Mouse (Mus musculus) hindbrain, embryonic 14.5 days (tissue): ENCODE measurements around the gene Dpp8. TPM values are rescaled to one million over a fixed set of nuclear protein-coding genes. Genes with fewer than 3 reads are reported as not detected.
"Not testable (repeated sequence)": the region's sequence is repeated elsewhere in the genome, so short reads cannot be mapped to it uniquely, and the experiment has no call there.

Experiments used
- ATAC-seq: fragments of 200-750 bp; cut with Nextera tagmentation; 2 replicates; pipeline ENCODE4 v1.8.0; 2017; ENCODE audit warnings: moderate number of reproducible peaks, mild to moderate bottlenecking, moderate TSS enrichment, moderate library complexity; ENCODE audit not compliant: low FRiP score
- DNase-seq: peaks from one replicate; pipeline ENCODE4 v3.0.0-alpha.2; 2015; ENCODE audit warnings: low spot score
- H3K27ac ChIP-seq: fragments of 300-500 bp; sonication (generic); 2 replicates; pipeline ENCODE4 v1.5.1; 2014; ENCODE audit warnings: mild to moderate bottlenecking, moderate library complexity
- H3K27me3 ChIP-seq: fragments of 300-500 bp; sonication (generic); 2 replicates; pipeline ENCODE4 v1.6.1; 2014; ENCODE audit warnings: mild to moderate bottlenecking, low read length, mixed read lengths; ENCODE audit not compliant: control insufficient read depth, insufficient read depth
- H3K36me3 ChIP-seq: fragments of 300-500 bp; sonication (generic); replicated peaks from 2 replicates; pipeline ENCODE4 v1.6.1; 2014; ENCODE audit not compliant: control insufficient read depth, insufficient read depth
- H3K4me1 ChIP-seq: fragments of 300-500 bp; sonication (generic); replicated peaks from 2 replicates; pipeline ENCODE4 v1.6.1; 2014; ENCODE audit warnings: antibody characterized with exemption, low read length, mixed read lengths; ENCODE audit not compliant: control insufficient read depth, insufficient read depth
- H3K4me2 ChIP-seq: fragments of 300-500 bp; sonication (generic); replicated peaks from 2 replicates; pipeline ENCODE4 v1.6.1; 2014; ENCODE audit warnings: mild to moderate bottlenecking, moderate library complexity
- H3K4me3 ChIP-seq: fragments of 300-500 bp; sonication (generic); replicated peaks from 2 replicates; pipeline ENCODE4 v1.5.1; 2014; ENCODE audit warnings: mild to moderate bottlenecking, low read length
- H3K9ac ChIP-seq: fragments of 300-500 bp; sonication (generic); 2 replicates; pipeline ENCODE4 v1.6.1; 2014
- H3K9me3 ChIP-seq: fragments of 300-500 bp; sonication (generic); 2 replicates; pipeline ENCODE4 v1.6.1; 2016; ENCODE audit warnings: low read length; ENCODE audit not compliant: control insufficient read depth
- WGBS: fragments of 180-500 bp; shearing (Covaris S2); extraction: QIAGEN DNeasy Blood & Tissue Kit; methylation state at CpG from one replicate; pipeline ENCODE4 v1.1.7; 2014; 5-methylcytosine and 5-hydroxymethylcytosine counted together
- polyA plus RNA-seq: library from polyadenylated mRNA; unstranded; fragments of >200 nt; fragmentation: Nextera tagmentation; extraction: Ambion mirVana; gene quantifications from 2 replicates; pipeline ENCODE4 v1.2.1, GENCODE M21; 2014

Gene Dpp8
- polyA plus RNA-seq, 1 experiment from 2014 or later = 33.9 TPM

DNA sequence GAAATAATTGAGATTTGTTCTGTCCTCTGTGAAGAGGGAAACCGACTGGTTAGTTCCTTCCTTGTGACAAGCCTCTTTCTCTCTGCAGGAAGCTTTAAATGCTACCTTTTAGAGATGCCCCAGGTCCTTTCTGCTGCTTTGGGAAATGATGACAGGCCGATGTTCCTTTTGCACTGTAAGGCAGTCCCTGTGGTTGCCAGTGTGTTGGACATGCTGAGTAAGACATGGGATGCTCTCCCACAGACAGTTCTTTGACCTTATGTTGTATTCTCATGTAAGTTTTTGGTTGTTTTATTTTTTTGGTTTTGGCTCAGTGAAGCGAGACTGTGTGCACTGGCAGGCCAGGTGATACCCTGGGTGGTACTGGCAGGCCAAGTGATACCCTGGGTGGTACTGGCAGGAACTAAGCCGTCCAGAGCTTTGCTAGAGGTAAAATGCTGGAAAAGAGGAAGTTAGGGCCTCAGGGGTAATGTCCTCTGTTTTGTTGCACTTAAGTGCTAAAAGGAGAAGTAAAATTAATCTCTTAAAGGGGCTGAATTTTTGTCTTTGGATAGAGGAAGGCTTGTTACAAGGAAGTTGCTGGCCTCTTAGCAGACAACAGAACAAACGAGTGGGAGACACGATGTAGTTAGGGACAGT, 42.8 kb downstream of the Dpp8 start:
- H3K4me3 ChIP-seq = no peak overlapping the region
- no peak overlapping the region for H3K9ac ChIP-seq
- 89% methylated on average over 6 of the region's 6 CpGs for WGBS
- no peaks in the 10 kb centered on the region for H3K27me3 ChIP-seq
- no peaks in the 10 kb centered on the region for H3K4me1 ChIP-seq
- no peak overlapping the region for H3K4me2 ChIP-seq
- no peak for DNase-seq
- ATAC-seq = no peak
- peaks cover 89% of the 10 kb centered on the region for H3K36me3 ChIP-seq
- H3K27ac ChIP-seq = no peak overlapping the region
- H3K9me3 ChIP-seq = no peaks in the 10 kb centered on the region

DNA sequence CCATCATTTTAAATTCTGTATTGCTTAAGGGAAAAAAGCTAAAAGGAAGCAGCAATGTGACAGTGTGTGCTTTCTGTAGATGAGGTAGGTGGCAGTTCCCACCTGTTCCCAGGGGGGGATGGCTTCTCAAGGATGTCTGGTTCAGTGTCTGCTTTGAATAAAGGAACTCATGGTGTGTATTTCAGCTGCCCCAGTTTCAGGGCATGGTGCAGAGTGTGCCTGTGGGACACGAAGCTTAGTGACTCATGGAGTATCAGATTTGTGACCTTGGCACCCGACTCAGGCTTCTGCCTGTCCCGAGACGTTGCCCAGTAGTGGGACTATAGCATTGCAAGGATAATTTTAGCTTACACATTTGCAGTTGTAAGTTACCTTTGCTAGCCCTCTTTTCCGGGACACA, 45.3 kb downstream of the Dpp8 start:
- no peak for ATAC-seq
- Histone ChIP-seq H3K4me2 (no peak overlapping the region), H3K4me1 (no peaks in the 10 kb centered on the region), H3K36me3 (peaks cover 92% of the 10 kb centered on the region), H3K27me3 (no peaks in the 10 kb centered on the region), H3K27ac (no peak overlapping the region), H3K9me3 (no peaks in the 10 kb centered on the region), H3K9ac (no peak overlapping the region), H3K4me3 (no peak overlapping the region)
- 92% methylated on average over 5 of the region's 5 CpGs for WGBS
- DNase-seq = no peak

DNA sequence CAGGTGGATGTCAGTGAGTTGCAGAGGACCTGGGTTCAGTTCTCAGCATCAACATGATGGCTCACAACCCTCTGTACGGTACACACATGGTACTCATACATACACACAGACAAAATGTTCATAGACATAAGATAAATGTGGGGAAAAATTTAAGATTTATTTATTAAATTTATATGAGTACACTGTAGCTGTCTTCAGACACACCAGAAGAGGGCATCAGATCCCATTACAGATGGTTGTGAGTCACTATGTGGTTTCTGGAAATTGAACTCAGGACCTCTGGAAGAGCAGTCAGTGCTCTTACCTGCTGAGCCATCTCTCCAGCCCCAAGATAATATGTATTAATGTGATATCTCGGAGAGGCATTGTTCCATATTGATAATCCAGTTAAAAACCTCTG, 47.9 kb downstream of the Dpp8 start:
- not testable (repeated sequence) for H3K4me3 ChIP-seq, ATAC-seq, H3K27ac ChIP-seq, H3K9me3 ChIP-seq, DNase-seq, H3K9ac ChIP-seq, H3K4me1 ChIP-seq, H3K27me3 ChIP-seq, H3K4me2 ChIP-seq
- H3K36me3 ChIP-seq = peaks cover 94% of the 10 kb centered on the region
- WGBS = 100% methylated on average over 2 of the region's 2 CpGs

DNA sequence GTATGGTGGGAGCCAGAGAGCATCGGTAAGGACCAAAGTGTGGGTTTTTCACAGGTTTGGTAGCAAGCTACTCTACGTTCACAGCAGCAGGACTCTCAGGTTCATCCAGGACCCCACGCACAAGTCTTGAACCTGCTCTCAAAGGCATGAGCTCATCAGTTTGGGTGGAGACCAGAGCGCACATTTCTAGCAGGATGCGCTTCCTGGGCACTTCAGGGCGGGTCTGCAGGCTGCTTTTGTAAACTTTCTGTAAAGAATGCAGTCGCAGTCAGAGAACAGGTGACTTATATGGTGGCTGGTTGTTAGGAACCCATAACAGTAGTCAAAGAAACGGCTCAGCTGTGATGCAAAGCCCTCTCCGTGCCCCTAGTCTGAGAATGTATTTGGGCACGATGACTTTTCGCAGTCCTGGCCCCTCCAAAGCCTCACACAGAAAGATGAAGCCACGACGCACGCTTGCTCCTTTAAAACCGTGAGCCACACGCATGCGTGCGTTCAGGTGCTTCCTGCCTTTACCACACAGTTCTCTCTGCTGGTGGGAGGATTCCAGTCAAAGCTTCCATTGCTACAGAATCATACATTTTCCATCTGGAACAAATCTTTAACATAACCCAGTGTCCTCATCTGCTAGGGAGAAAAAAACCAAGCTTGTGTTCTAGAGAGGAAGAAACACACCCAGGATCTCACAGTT, 51.0 kb downstream of the Dpp8 start:
- WGBS = 94% methylated on average over 18 of the region's 18 CpGs
- peaks cover 66% of the 10 kb centered on the region for H3K36me3 ChIP-seq
- H3K9me3 ChIP-seq = no peaks in the 10 kb centered on the region
- no peak overlapping the region for H3K9ac ChIP-seq
- no peak overlapping the region for H3K4me3 ChIP-seq
- H3K27me3 ChIP-seq = no peaks in the 10 kb centered on the region
- H3K4me2 ChIP-seq = no peak overlapping the region
- no peaks in the 10 kb centered on the region for H3K4me1 ChIP-seq
- DNase-seq (no peak), ATAC-seq (no peak)
- no peak overlapping the region for H3K27ac ChIP-seq

DNA sequence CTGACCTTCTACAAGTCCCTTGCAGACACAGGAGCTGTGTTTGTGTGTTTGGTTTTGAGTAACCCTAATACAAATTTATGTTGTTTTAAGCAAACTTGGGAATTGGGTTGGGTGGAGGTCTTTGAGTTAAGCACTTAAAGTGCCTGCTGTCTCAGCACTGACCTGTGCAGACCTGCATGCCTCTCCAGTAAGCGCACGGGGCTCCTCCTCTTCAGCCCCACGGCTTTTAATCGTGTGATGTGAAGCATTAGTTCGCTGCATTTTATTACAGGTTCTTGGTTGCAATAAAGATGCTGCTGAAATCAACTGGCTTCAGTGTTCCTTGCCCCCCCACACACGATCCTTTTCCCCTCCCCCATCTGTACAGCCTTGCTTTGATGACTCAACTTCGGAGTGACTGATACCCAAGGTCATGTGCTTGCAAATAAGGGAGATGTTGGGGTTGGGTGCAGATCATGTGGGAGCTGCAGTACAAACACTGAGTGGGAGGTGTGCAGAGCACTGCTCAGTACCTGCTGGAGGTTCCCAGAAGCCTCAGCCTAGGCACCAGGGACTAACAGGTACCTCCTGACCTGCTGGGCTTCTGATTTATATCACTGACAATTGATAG, 52.1 kb downstream of the Dpp8 start:
- Histone ChIP-seq H3K36me3 (peaks cover 55% of the 10 kb centered on the region), H3K27ac (no peak overlapping the region)
- 89% methylated on average over 7 of the region's 7 CpGs for WGBS

DNA sequence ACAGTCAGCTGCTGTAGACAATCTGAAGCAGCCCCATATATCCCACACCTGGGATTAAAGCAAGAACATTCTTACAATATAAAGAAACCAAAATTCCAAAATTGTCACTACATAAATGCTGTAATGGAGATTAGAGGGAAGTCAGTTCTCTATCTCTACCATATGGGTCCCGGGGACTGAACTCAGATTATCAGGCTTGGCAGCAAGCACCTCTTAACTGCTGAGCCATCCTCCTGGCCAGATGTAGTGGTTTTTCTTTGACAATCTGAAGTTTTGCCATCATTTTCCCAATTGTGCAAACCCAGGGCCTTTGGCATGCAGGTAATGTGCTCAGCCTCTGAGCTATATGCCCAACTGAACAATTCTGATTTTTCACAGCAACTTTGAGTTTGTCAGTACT, 53.1 kb downstream of the Dpp8 start:
- DNase-seq = no peak
- H3K9ac ChIP-seq = no peak overlapping the region
- H3K9me3 ChIP-seq = no peaks in the 10 kb centered on the region
- no peak overlapping the region for H3K4me2 ChIP-seq
- WGBS = 93% methylated on average over 1 of the region's 1 CpGs
- ATAC-seq = no peak
- no peak overlapping the region for H3K27ac ChIP-seq
- H3K4me3 ChIP-seq = no peak overlapping the region
- H3K27me3 ChIP-seq = no peaks in the 10 kb centered on the region
- no peaks in the 10 kb centered on the region for H3K4me1 ChIP-seq
- peaks cover 45% of the 10 kb centered on the region for H3K36me3 ChIP-seq

More for the DNA sequence above, 52.1 kb downstream of the Dpp8 start:
- H3K9ac ChIP-seq = no peak overlapping the region
- H3K4me1 ChIP-seq = no peaks in the 10 kb centered on the region
- no peaks in the 10 kb centered on the region for H3K27me3 ChIP-seq
- H3K4me2 ChIP-seq = no peak overlapping the region
- no peaks in the 10 kb centered on the region for H3K9me3 ChIP-seq
- ATAC-seq = no peak
- no peak overlapping the region for H3K4me3 ChIP-seq
- DNase-seq = no peak

DNA sequence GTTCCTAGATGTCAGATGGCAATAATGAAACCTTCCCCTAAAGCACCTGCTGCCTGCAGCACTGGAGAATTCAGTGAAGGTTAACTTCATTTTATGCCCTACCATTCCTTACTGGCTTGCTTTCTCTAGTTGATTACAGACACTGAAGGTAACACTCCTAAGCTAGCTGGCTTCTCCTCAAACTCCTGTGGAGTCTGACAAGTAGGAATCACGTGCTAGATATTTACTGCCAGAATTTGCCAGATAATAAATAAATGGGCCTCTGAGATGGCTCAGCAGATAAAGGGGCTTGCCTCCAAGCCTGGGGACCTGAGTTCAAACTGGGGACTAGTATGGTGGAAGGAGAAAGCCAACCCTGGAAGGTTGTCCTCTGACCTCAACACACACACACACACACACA, 54.6 kb downstream of the Dpp8 start:
- ATAC-seq = no peak
- no peak for DNase-seq
- WGBS = 76% methylated on average over 1 of the region's 1 CpGs

DNA sequence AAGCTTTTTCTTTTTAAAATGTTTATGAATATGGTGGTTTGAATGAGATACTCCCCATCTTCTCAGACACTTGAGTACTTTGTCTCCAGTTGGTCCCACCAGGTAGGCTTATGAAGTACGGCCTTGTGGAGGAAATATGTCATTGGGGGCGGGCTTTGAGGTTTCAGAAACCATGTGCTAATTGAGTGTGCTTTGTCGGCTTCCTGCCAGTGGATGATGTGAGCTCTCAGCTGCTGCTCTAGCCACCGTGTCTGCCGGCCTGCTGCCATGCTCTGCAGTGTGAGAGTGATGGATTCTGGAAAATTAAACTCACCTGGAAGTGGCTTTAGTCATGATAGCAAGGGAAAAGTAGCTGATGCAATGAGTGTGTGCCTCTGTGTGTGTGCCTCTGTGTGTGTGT, 55.3 kb downstream of the Dpp8 start:
- DNase-seq (peak; percentile 25), ATAC-seq (no peak)
- H3K27me3 ChIP-seq = no peaks in the 10 kb centered on the region
- no peak overlapping the region for H3K4me3 ChIP-seq
- no peaks in the 10 kb centered on the region for H3K9me3 ChIP-seq
- 54% methylated on average over 5 of the region's 5 CpGs for WGBS
- no peak overlapping the region for H3K9ac ChIP-seq
- peaks cover 23% of the 10 kb centered on the region for H3K36me3 ChIP-seq
- no peak overlapping the region for H3K4me2 ChIP-seq
- no peak overlapping the region for H3K27ac ChIP-seq
- no peaks in the 10 kb centered on the region for H3K4me1 ChIP-seq

More for the DNA sequence above, 54.6 kb downstream of the Dpp8 start:
- Histone ChIP-seq H3K4me3 (no peak overlapping the region), H3K27me3 (no peaks in the 10 kb centered on the region), H3K9ac (no peak overlapping the region), H3K4me1 (no peaks in the 10 kb centered on the region), H3K9me3 (no peaks in the 10 kb centered on the region), H3K4me2 (no peak overlapping the region), H3K36me3 (peaks cover 30% of the 10 kb centered on the region), H3K27ac (no peak overlapping the region)

DNA sequence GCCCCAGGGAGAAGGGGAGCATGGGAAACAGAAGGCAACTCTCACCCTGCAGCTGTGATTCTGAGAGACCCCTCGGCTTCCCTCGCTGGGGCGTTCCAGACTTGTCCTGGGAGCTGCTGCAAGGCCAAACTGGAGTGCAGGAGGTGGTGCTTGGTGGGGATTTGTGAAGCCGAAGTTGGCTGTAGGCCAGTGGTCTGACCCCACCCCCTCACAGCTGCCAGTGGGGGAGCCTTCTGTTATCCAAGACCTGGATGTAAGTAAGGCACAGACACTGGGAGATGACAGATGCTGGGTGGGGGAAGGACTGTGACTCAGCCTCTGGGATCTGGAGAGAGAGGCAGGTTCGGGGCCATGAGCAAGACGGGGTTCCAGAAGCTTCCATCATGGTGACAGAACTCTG, 62.0 kb downstream of the Dpp8 start:
- Histone ChIP-seq H3K9ac (no peak overlapping the region), H3K4me2 (no peak overlapping the region), H3K27me3 (no peaks in the 10 kb centered on the region), H3K36me3 (no peaks in the 10 kb centered on the region), H3K4me1 (no peaks in the 10 kb centered on the region; the same call in 1 of the 2 replicates), H3K27ac (no peak overlapping the region), H3K9me3 (no peaks in the 10 kb centered on the region), H3K4me3 (no peak overlapping the region)
- ATAC-seq = no peak
- no peak for DNase-seq
- 32% methylated on average over 6 of the region's 6 CpGs for WGBS
